Mouse (Mus musculus): ENCODE measurements around the gene Ywhag. TPM values are rescaled to one million over a fixed set of nuclear protein-coding genes. Genes with fewer than 3 reads are reported as not detected.

Gene Ywhag
- polyA plus RNA-seq, 1 experiment from 2014 or later, result 144 TPM

GRCm38 (mm10) chr5:135908989-135909388, 25.4 kb downstream of the Ywhag start:
- H3K36me3 ChIP-seq (ENCODE audit: control insufficient read depth, insufficient read depth, low read length), result peaks cover 18% of the 10 kb centered on the region
- WGBS, result 93% methylated on average over 16 of the region's 16 CpGs
- ATAC-seq, result no peak
- H3K27ac ChIP-seq (ENCODE audit: low read length), result no peak overlapping the region
- no peak overlapping the region for H3K4me2 ChIP-seq (ENCODE audit: low read depth, low read length)
- no peaks in the 10 kb centered on the region for H3K4me1 ChIP-seq (ENCODE audit: control insufficient read depth, insufficient read depth, low read length)
- H3K4me3 ChIP-seq (ENCODE audit: low read length), result no peak overlapping the region
- H3K9ac ChIP-seq (ENCODE audit: low read depth, low read length), result no peak overlapping the region
- no peaks in the 10 kb centered on the region for H3K9me3 ChIP-seq (ENCODE audit: control insufficient read depth, low read length)
- H3K27me3 ChIP-seq (replicated peaks; ENCODE audit: control insufficient read depth, insufficient read depth, low read length), result no peaks in the 10 kb centered on the region

DNA sequence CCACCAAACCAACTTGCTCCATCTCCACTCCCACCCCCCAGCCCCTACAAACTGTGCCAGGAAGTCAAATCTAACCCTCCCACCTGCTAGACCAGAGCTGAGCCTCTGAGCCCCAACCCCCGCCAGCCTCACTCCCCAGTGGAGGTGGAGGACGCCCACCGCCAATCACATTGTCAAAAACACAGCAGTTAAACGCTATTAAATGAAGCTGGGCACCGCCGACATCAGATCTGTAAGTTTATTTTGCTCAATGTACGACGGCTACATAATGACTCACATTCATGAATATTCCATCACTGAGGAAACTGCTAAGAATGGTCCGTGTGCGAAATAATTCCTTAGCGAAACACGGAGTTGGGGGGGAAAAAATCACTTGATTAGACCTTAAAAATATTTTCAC, 26.2 kb downstream of the Ywhag start:
- H3K27me3 ChIP-seq (replicated peaks; ENCODE audit: control insufficient read depth, insufficient read depth, low read length), result no peaks in the 10 kb centered on the region
- H3K9me3 ChIP-seq (ENCODE audit: control insufficient read depth, low read length), result no peaks in the 10 kb centered on the region
- no peak overlapping the region for H3K9ac ChIP-seq (ENCODE audit: low read depth, low read length)
- H3K27ac ChIP-seq (ENCODE audit: low read length), result no peak overlapping the region
- no peak overlapping the region for H3K4me2 ChIP-seq (ENCODE audit: low read depth, low read length)
- ATAC-seq, result no peak
- peaks cover 18% of the 10 kb centered on the region for H3K36me3 ChIP-seq (ENCODE audit: control insufficient read depth, insufficient read depth, low read length)
- no peak overlapping the region for H3K4me3 ChIP-seq (ENCODE audit: low read length)
- WGBS, result 84% methylated on average over 12 of the region's 12 CpGs
- peaks cover 5% of the 10 kb centered on the region for H3K4me1 ChIP-seq (ENCODE audit: control insufficient read depth, insufficient read depth, low read length)

DNA sequence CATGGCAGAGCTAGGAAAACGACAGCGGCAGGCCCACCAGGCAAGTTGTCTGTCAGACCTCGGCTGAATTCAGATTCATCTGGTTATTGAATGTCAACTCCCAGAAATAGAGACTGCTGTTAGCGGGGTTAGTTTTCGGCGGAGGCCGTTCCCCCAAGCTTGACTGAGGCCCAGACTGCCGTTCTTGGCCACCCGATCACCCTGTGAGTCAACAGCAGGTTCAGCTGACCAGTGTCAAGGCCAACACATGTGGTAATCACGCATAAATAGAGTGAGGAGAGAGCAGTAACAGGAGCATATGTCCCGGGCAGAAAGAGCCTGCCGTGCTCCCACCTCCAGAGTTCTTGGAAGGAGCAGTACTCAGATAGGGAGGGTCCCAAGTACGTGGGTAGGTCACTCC, 27.2 kb downstream of the Ywhag start:
- H3K27ac ChIP-seq (ENCODE audit: low read length), result no peak overlapping the region
- H3K9me3 ChIP-seq (ENCODE audit: control insufficient read depth, low read length), result no peaks in the 10 kb centered on the region
- H3K4me1 ChIP-seq (ENCODE audit: control insufficient read depth, insufficient read depth, low read length), result peaks cover 8% of the 10 kb centered on the region
- ATAC-seq, result no peak
- no peak overlapping the region for H3K4me2 ChIP-seq (ENCODE audit: low read depth, low read length)
- no peak overlapping the region for H3K4me3 ChIP-seq (ENCODE audit: low read length)
- H3K27me3 ChIP-seq (replicated peaks; ENCODE audit: control insufficient read depth, insufficient read depth, low read length), result no peaks in the 10 kb centered on the region
- H3K9ac ChIP-seq (ENCODE audit: low read depth, low read length), result no peak overlapping the region
- peaks cover 18% of the 10 kb centered on the region for H3K36me3 ChIP-seq (ENCODE audit: control insufficient read depth, insufficient read depth, low read length)
- 75% methylated on average over 13 of the region's 13 CpGs for WGBS

- ATAC-seq, result no peak
- Histone ChIP-seq H3K4me2 (ENCODE audit: low read depth, low read length) (no peak overlapping the region), H3K9ac (ENCODE audit: low read depth, low read length) (no peak overlapping the region), H3K36me3 (ENCODE audit: control insufficient read depth, insufficient read depth, low read length) (peaks cover 18% of the 10 kb centered on the region), H3K9me3 (ENCODE audit: control insufficient read depth, low read length) (no peaks in the 10 kb centered on the region), H3K27me3 (replicated peaks; ENCODE audit: control insufficient read depth, insufficient read depth, low read length) (no peaks in the 10 kb centered on the region), H3K4me3 (ENCODE audit: low read length) (no peak overlapping the region), H3K27ac (ENCODE audit: low read length) (no peak overlapping the region), H3K4me1 (ENCODE audit: control insufficient read depth, insufficient read depth, low read length) (peaks cover 8% of the 10 kb centered on the region)
- WGBS, result 83% methylated on average over 4 of the region's 4 CpGs
These were observed 27.6 kb downstream of the Ywhag start for GRCm38 (mm10) chr5:135906846-135907245.

- H3K4me3 ChIP-seq (ENCODE audit: low read length), result no peak overlapping the region
- H3K27ac ChIP-seq (ENCODE audit: low read length), result 0 out of 2 replicates have a peak overlapping the region, but pooled peaks have one; percentile 14
- no peaks in the 10 kb centered on the region for H3K27me3 ChIP-seq (replicated peaks; ENCODE audit: control insufficient read depth, insufficient read depth, low read length)
- WGBS, result 60% methylated on average over 8 of the region's 8 CpGs
- H3K9me3 ChIP-seq (ENCODE audit: control insufficient read depth, low read length), result no peaks in the 10 kb centered on the region
- H3K4me1 ChIP-seq (ENCODE audit: control insufficient read depth, insufficient read depth, low read length), result peaks cover 8% of the 10 kb centered on the region
- no peak for ATAC-seq
- H3K4me2 ChIP-seq (ENCODE audit: low read depth, low read length), result no peak overlapping the region
- H3K9ac ChIP-seq (ENCODE audit: low read depth, low read length), result 0 out of 2 replicates have a peak overlapping the region, but pooled peaks have one; percentile 19
- H3K36me3 ChIP-seq (ENCODE audit: control insufficient read depth, insufficient read depth, low read length), result peaks cover 12% of the 10 kb centered on the region
These were observed 28.8 kb downstream of the Ywhag start for GRCm38 (mm10) chr5:135905320-135906225.

DNA sequence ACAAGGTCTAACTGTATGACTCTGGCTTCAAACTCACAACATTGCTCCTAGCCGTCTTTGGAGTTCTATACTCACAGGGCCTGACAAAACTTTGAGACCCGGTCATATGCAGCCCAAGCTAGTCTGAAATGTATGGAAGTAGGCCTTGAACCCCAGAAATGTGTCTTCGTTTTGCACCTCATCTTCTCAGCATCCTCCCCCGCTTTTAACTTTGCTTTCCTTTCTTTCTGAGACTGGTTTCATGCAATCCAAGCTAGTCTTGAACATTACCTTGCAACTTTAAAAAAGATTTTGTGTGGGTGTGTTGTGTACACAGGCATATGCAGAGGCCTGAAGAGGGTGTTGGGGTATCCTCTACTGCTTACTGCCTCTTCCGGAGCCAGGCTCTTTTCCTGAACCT, 30.2 kb downstream of the Ywhag start:
- no peak overlapping the region for H3K9ac ChIP-seq (ENCODE audit: low read depth, low read length)
- no peaks in the 10 kb centered on the region for H3K27me3 ChIP-seq (replicated peaks; ENCODE audit: control insufficient read depth, insufficient read depth, low read length)
- no peaks in the 10 kb centered on the region for H3K9me3 ChIP-seq (ENCODE audit: control insufficient read depth, low read length)
- WGBS, result 59% methylated on average over 5 of the region's 5 CpGs
- H3K36me3 ChIP-seq (ENCODE audit: control insufficient read depth, insufficient read depth, low read length), result peaks cover 5% of the 10 kb centered on the region
- ATAC-seq, result no peak
- no peak overlapping the region for H3K27ac ChIP-seq (ENCODE audit: low read length)
- H3K4me2 ChIP-seq (ENCODE audit: low read depth, low read length), result peak overlapping the region; percentile 88
- no peak overlapping the region for H3K4me3 ChIP-seq (ENCODE audit: low read length)
- H3K4me1 ChIP-seq (ENCODE audit: control insufficient read depth, insufficient read depth, low read length), result peaks cover 8% of the 10 kb centered on the region

DNA sequence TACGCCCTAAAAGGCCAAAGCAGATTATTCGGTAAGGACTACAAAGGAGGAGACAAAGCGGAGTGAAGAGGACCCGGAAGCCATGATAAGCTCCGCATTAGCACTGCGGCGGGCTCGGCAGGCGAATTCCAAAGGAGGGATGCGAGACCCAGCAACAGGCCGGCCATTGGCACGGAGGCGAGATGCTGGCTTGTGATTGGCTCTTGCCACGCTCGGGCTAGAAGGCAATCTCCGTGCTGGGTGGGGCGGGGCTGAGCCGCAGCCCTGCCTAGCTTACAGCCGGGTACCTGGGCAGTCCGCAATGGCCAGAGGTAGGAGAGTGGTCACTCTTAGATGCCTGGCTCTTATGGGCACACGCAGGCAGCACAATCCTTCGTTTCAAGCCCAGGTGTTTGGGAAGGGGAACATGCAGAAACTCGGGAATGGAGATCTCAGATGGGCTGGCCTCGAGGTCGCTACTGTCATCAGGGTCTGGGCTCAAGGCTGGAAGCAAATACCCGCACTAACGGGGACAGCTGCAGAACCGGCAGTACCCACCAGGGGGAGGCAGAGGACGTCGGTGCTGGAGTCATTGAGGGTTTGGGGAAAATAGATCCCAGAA, 30.8 kb downstream of the Ywhag start:
- 2% methylated on average over 30 of the region's 30 CpGs for WGBS
- H3K9ac ChIP-seq (ENCODE audit: low read depth, low read length), result peak overlapping the region; percentile 60
- H3K9me3 ChIP-seq (ENCODE audit: control insufficient read depth, low read length), result no peaks in the 10 kb centered on the region
- H3K4me1 ChIP-seq (ENCODE audit: control insufficient read depth, insufficient read depth, low read length), result peaks cover 8% of the 10 kb centered on the region
- no peaks in the 10 kb centered on the region for H3K27me3 ChIP-seq (replicated peaks; ENCODE audit: control insufficient read depth, insufficient read depth, low read length)
- H3K4me2 ChIP-seq (ENCODE audit: low read depth, low read length), result peak overlapping the region; percentile 88
- no peaks in the 10 kb centered on the region for H3K36me3 ChIP-seq (ENCODE audit: control insufficient read depth, insufficient read depth, low read length)
- ATAC-seq, result peak; percentile 97
- peak overlapping the region; percentile 54 for H3K27ac ChIP-seq (ENCODE audit: low read length)
- H3K4me3 ChIP-seq (ENCODE audit: low read length), result peak overlapping the region; percentile 54

DNA sequence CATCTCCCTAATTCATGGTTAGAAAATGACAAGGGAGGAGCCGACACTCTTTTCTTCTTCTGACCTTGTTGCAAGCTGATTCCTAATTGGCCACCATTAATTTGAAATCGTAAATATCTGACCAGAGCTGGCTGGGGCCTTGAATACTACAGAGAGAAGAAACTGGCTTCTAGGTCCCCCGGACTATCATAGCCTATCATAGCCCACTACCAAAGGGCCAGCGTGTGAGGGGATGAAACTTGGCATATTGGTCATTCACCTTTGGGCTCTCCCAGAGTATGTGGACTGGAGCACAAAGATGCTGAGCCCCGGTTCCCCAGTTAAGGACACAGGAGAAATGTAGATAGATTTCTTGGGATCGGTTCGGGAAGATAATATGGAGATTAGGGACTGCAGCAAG, 31.4 kb downstream of the Ywhag start:
- peak overlapping the region; percentile 54 for H3K27ac ChIP-seq (ENCODE audit: low read length)
- H3K27me3 ChIP-seq (replicated peaks; ENCODE audit: control insufficient read depth, insufficient read depth, low read length), result no peaks in the 10 kb centered on the region
- H3K36me3 ChIP-seq (ENCODE audit: control insufficient read depth, insufficient read depth, low read length), result no peaks in the 10 kb centered on the region
- peak overlapping the region; percentile 88 for H3K4me2 ChIP-seq (ENCODE audit: low read depth, low read length)
- peak overlapping the region; percentile 60 for H3K9ac ChIP-seq (ENCODE audit: low read depth, low read length)
- H3K9me3 ChIP-seq (ENCODE audit: control insufficient read depth, low read length), result no peaks in the 10 kb centered on the region
- 34% methylated on average over 7 of the region's 7 CpGs for WGBS
- ATAC-seq, result peak; percentile 21; the same call in 1 of the 2 replicates
- H3K4me3 ChIP-seq (ENCODE audit: low read length), result peak overlapping the region; percentile 54
- H3K4me1 ChIP-seq (ENCODE audit: control insufficient read depth, insufficient read depth, low read length), result peaks cover 8% of the 10 kb centered on the region

DNA sequence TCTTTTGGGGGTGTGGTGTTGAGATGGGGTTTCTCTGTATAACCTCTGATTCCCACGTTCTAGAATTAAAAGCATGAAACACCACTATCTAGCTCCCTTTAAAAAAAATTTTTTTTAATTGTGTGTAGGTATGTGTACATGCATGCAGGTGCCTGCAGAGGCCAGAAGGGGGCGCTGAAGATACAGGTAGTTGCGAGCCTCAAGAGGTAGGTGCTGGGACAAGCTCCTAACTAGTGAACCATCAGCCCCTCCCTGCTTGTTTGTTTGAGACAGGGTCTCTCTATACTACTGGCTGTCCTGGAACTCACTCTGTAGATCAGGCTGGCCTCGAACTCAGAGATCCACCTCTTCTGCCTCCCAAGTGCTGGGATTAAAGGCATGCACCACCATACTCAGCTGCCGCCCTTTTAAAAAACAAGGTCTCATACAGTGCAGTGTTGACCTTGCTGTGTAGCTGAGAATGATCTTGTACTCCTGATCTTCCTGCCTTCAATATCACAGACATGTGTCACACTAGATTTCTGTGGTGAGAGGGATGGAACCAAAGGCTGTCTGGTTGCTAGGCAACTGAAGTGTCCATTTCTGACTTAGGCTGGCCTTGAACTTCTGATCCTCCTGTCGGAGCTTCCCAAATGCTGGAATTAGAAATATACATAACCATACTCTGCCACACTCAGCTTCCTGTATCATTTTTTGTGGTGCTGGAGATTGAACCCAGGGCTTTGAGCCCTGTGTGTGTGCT, 32.9 kb downstream of the Ywhag start:
- H3K27me3 ChIP-seq (replicated peaks; ENCODE audit: control insufficient read depth, insufficient read depth, low read length), result no peaks in the 10 kb centered on the region

More for the DNA sequence above, 32.9 kb downstream of the Ywhag start:
- H3K4me1 ChIP-seq (ENCODE audit: control insufficient read depth, insufficient read depth, low read length), result peaks cover 8% of the 10 kb centered on the region
- ATAC-seq, result no peak
- H3K4me3 ChIP-seq (ENCODE audit: low read length), result no peak overlapping the region
- H3K27ac ChIP-seq (ENCODE audit: low read length), result no peak overlapping the region
- H3K9me3 ChIP-seq (ENCODE audit: control insufficient read depth, low read length), result no peaks in the 10 kb centered on the region
- WGBS, result 63% methylated on average over 6 of the region's 6 CpGs
- no peak overlapping the region for H3K9ac ChIP-seq (ENCODE audit: low read depth, low read length)
- no peak overlapping the region for H3K4me2 ChIP-seq (ENCODE audit: low read depth, low read length)
- no peaks in the 10 kb centered on the region for H3K36me3 ChIP-seq (ENCODE audit: control insufficient read depth, insufficient read depth, low read length)

Measured in intestine, embryonic 16.5 days (tissue).